Comparison of ENCODE assay signal across 26 mouse cellular contexts in genomic region chr14:29086528-29086927, GRCm38 (mm10).
DNase-seq lines count a peak whose midpoint lies in the region; ATAC-seq and TF ChIP-seq lines count a peak whose summit lies in the region.
"Had no signal": no experiment of that assay in that cellular context is flagged by ENCODE, and none has a peak within 500 bp of the region (broad histone marks: within the 10 kb centered on the region; RNA-seq: fewer than 3 reads in every experiment).

No protein-coding gene starts in this region.

- peaks cover 2% of the 10 kb centered on the region for H3K27me3 ChIP-seq in lung, embryonic 16.5 days (ENCODE audit: control insufficient read depth, insufficient read depth, low read depth, low read length)
- H3K27me3 ChIP-seq in embryonic facial prominence, embryonic 10.5 days (replicated peaks; ENCODE audit: low read depth, poor library complexity, severe bottlenecking), result peaks cover 38% of the 10 kb centered on the region
- H3K27me3 ChIP-seq: embryonic facial prominence, embryonic 12.5 days; embryonic facial prominence, embryonic 15.5 days had no signal

- peak; percentile 56; the same call in 1 of the 2 replicates for ATAC-seq in lung, embryonic 16.5 days (ENCODE audit: low read depth)
- ATAC-seq: activated CD4-positive, CD25-positive, alpha-beta regulatory T cell, adult 4 months; hindbrain, embryonic 16.5 days had no signal

- TF ChIP-seq POLR2A in lung, adult 2 months (IDR thresholded peaks at IDR 0.05; ENCODE audit: borderline replicate concordance, extremely low read depth, low read depth, low read length), result no peak

- H3K4me2 ChIP-seq in lung, embryonic 16.5 days (ENCODE audit: low read depth, low read length), result no peak overlapping the region
- H3K4me2 ChIP-seq: embryonic facial prominence, embryonic 12.5 days; embryonic facial prominence, embryonic 15.5 days; heart, embryonic 12.5 days; heart, embryonic 15.5 days; hindbrain, embryonic 13.5 days had no signal

- no peak for TF ChIP-seq CTCF in lung, adult 2 months (IDR thresholded peaks at IDR 0.05; ENCODE audit: insufficient read depth, low read length)

- H3K9me3 ChIP-seq in lung, embryonic 16.5 days (ENCODE audit: control insufficient read depth, low read length), result no peaks in the 10 kb centered on the region
- H3K9me3 ChIP-seq in embryonic facial prominence, embryonic 10.5 days, result no peaks in the 10 kb centered on the region
- H3K9me3 ChIP-seq: embryonic facial prominence, embryonic 12.5 days; embryonic facial prominence, embryonic 15.5 days; heart, embryonic 12.5 days; heart, embryonic 15.5 days; hindbrain, embryonic 10.5 days; hindbrain, embryonic 13.5 days had no signal

- no peak overlapping the region for H3K9ac ChIP-seq in lung, embryonic 16.5 days (ENCODE audit: low read length)
- H3K9ac ChIP-seq: embryonic facial prominence, embryonic 12.5 days; embryonic facial prominence, embryonic 15.5 days; forebrain, postnatal 0 days; heart, embryonic 12.5 days; heart, embryonic 15.5 days; hindbrain, embryonic 13.5 days had no signal

- 26% methylated on average over 4 of the region's 4 CpGs for WGBS in lung, embryonic 16.5 days
- WGBS in lung, adult 2 months, result 39% methylated on average over 4 of the region's 4 CpGs
- 39% methylated on average over 4 of the region's 4 CpGs for WGBS in embryonic facial prominence, embryonic 10.5 days

- H3K27ac ChIP-seq in lung, embryonic 16.5 days (ENCODE audit: low read length), result no peak overlapping the region
- peak overlapping the region; percentile 32; the same call in 1 of the 2 replicates for H3K27ac ChIP-seq in embryonic facial prominence, embryonic 10.5 days (replicated peaks)
- H3K27ac ChIP-seq: embryonic facial prominence, embryonic 12.5 days; embryonic facial prominence, embryonic 15.5 days; gastrocnemius, adult 2 months; heart, embryonic 15.5 days; hindbrain, embryonic 10.5 days had no signal

- DNase-seq in embryo, embryonic 10 days (ENCODE audit: low spot score), result peak; percentile 49
- DNase-seq in embryo, embryonic 9.5 days (ENCODE audit: extremely low spot score), result no peak
- DNase-seq in lung, adult 2 months, result no peak
- DNase-seq in embryonic facial prominence, embryonic 10.5 days (ENCODE audit: low spot score), result peak; percentile 28
- DNase-seq in adrenal gland, postnatal 25 days, result no peak
- no peak for DNase-seq in adrenal gland, adult 18-20 months (ENCODE audit: low spot score in 2 of 2)
- DNase-seq: adrenal gland, postnatal 10 days; cerebellum, adult 11 months; cerebellum, adult 2 months; cerebellum, adult 9-11 months; cerebellum, postnatal 25 days; forebrain, postnatal 0 days; gastrocnemius, adult 2 months; gastrocnemius, postnatal 25 days; heart, adult 18-20 months; heart, postnatal 10 days; heart, postnatal 36 days had no signal

- H3K36me3 ChIP-seq in lung, embryonic 16.5 days (ENCODE audit: control insufficient read depth, insufficient read depth, low read length), result no peaks in the 10 kb centered on the region
- no peaks in the 10 kb centered on the region for H3K36me3 ChIP-seq in embryonic facial prominence, embryonic 10.5 days (replicated peaks)
- H3K36me3 ChIP-seq: embryonic facial prominence, embryonic 12.5 days; embryonic facial prominence, embryonic 15.5 days; heart, embryonic 12.5 days; heart, embryonic 15.5 days; hindbrain, embryonic 10.5 days; hindbrain, embryonic 13.5 days had no signal

- H3K4me3 ChIP-seq in lung, embryonic 16.5 days (ENCODE audit: low read length), result no peak overlapping the region
- H3K4me3 ChIP-seq in lung, adult 2 months (replicated peaks; ENCODE audit: extremely low read depth, low read depth, low read length), result no peak overlapping the region
- no peak overlapping the region for H3K4me3 ChIP-seq in embryonic facial prominence, embryonic 10.5 days
- H3K4me3 ChIP-seq: embryonic facial prominence, embryonic 12.5 days; embryonic facial prominence, embryonic 15.5 days; gastrocnemius, adult 2 months; heart, embryonic 12.5 days; heart, embryonic 15.5 days; hindbrain, embryonic 10.5 days; hindbrain, embryonic 13.5 days had no signal

- no peaks in the 10 kb centered on the region for H3K4me1 ChIP-seq in lung, embryonic 16.5 days (replicated peaks; ENCODE audit: control insufficient read depth, insufficient read depth, low read length)
- no peaks in the 10 kb centered on the region for H3K4me1 ChIP-seq in lung, adult 2 months (ENCODE audit: control insufficient read depth, insufficient read depth, low read length)
- peaks cover 23% of the 10 kb centered on the region for H3K4me1 ChIP-seq in embryonic facial prominence, embryonic 10.5 days
- H3K4me1 ChIP-seq: heart, embryonic 15.5 days had no signal

Comparison
In these comparisons a context has a peak if more than half of its experiments do, and no peak if none do; other contexts are left out.
1. DNase-seq: peak in embryo, embryonic 10 days (single experiment) and embryonic facial prominence, embryonic 10.5 days (single experiment); none in embryo, embryonic 9.5 days (single experiment), lung, adult 2 months (single experiment), adrenal gland, postnatal 25 days (single experiment) and adrenal gland, adult 18-20 months (0 of 2).